Mouse (Mus musculus) gastrocnemius, adult 8-10 months (tissue): ENCODE data around the gene Tcf20. TPM values are rescaled to one million over a fixed set of nuclear protein-coding genes. Genes with fewer than 3 reads are reported as not detected.

ENCODE experiments used
- DNase-seq, 2 experiments: peaks; one replicate each; pipeline ENCODE4 v3.0.0; 2022; ENCODE audit warnings: low spot score in 2 of 2
- total RNA-seq, 4 experiments: library from RNA; stranded (reverse); gene quantifications; 2 replicates each; pipeline ENCODE4 v1.2.4; 2022

Tcf20 gene
- total RNA-seq, 4 experiments from 2014 or later = 28.0 to 36.3 (median 32.1) TPM

DNA sequence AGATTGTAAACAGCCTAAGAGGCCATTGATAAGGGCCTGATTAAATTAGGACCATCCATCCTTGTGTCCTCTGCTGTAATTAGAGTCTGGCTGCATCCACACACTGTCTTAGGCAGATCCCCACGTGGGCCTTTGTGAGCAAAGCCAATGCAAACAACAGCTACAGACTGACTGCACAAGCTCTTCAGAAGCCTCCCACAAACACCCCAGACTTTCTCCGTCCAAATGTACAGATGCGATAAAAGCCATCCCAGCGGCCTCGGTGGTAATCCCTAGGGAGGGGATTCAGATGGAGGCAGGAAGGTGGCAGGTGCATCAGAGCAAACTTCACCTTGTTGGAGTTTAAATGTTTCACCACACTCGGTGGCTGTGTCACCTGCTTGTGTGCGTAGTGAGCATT is 7.6 kb upstream of the Tcf20 start:
- DNase-seq = no peak

DNA sequence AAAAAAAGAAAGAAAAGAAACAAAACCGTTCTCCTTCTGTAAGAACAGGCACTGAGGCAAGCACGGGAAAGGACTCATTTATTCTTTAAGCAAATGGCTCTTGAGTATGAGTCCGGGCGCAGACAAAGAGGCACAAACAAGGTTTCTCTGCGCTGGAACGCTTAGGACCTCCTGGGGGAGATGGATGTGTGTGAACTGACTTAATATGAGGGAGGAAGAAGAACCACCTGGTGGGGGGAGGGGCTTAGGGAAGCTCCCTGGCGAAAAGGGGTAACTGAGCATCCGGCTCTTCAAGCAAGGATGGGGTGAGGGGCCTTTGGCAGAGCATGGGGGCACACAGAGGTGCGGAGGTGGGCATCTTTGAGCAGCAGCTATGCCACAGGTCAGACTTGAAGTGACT is 5.2 kb upstream of the Tcf20 start:
- no peak for DNase-seq

DNA sequence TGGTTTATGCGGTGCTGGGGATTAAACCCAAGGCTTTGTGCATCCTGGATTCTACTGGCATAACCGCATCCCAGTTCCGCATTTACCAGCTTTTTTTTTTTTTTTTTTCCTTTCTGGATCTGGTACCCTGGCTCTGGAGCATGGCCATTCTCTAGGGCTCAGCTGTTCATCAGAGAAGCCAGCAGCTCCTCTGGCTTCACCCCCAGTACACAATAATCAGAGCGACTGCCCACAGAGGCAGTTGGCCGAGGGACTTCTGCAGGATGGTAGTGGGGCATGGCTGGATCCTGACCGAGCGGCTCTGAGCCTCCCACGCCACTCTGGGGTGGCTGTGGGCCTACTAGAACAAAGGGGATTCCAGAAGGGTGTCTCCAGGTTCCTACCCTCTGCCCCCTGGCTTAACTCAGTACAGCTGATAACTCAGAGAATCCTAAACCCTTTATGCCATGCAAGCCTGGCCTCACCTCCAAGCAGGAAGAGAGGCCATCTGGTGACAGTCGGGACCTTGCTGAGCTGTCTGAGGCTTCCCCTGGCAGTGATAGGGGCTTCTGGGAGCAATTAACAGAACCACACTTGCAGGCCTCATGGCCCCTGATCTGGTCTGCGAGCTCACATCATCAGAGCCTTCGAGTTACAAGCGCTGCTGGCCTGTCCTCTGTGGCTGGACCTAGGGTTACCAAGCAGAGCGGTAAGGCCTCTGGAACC is 4.6 kb upstream of the Tcf20 start:
- DNase-seq = no peak

DNA sequence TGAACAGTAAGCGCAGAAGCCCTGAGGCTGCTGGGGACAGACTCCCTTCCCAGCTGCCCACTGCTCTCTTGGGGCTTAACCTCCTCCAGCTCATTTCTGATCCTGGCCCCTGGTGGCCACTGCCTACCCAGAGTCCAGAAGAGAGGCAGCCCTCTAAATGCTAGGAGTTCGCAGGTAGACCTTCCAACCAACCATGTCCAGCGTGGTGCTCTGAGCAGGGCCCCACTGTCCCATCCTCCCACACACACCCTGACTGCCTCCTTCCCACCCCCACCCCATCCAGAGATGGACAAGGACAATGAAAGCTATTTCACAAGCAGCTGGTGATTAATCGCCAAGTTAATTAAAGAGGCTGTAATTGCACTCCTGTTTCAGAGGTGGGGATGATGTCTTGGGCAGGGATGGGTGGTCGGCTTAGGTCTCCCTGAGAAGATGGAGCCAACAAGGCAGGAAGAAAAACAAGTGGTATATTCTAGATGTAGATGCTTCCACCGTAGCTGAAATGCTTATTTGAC is 1.6 kb upstream of the Tcf20 start:
- DNase-seq = no peak

DNA sequence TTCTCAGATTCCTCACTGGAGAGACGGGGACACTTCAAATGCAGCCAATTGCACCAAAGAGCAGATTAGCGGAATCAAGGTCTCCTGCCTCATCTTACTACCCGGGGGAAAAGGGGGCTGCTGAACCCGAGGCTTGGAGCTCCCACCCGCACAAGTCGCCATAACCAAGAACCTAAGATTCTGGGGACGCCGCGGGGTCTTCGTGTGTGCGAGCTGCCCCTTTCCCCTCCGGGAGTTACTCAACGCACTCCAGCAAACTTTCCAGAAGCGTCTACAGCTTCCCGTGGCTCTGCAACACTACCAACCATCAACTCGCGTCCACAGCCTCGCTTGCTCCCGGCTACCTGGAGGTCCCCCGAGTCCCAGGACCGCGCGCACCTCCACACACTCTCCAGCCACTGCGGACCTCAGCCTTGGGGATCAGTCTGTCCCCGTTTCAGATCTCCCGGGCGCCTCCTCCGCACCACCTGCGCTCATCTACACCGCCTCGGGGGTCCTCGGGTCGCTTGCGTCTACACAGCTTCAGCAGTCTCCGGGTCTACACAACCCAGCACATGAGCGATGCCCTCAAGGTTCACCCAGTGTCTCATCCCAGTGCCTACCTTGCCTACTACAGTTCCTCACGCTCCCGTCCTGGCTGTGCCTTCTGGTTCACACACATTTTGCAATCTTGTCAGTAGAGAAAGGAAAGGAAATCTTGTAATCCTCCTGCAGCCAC is 499 bp downstream of the Tcf20 start:
- no peak for DNase-seq

DNA sequence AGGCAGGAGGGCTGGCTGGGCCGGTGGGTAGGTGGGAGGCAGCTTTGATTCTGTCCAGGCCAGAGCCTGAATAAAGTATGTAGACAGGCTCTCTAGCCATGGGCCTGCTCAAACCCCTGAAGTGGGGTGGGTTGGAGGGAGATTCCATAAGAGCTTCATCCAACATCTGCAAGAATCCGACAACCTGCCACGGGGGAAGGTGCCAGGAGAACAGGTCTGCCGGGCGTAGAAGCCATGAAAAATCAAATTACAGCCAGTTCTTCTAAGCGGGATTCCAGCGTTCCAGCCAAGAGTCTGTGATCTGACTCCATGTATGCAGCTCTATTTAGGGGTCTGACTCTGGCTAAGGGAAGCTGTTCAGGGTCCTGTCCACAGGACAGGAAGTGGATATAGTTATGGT is 3.1 kb downstream of the Tcf20 start:
- DNase-seq = no peak

DNA sequence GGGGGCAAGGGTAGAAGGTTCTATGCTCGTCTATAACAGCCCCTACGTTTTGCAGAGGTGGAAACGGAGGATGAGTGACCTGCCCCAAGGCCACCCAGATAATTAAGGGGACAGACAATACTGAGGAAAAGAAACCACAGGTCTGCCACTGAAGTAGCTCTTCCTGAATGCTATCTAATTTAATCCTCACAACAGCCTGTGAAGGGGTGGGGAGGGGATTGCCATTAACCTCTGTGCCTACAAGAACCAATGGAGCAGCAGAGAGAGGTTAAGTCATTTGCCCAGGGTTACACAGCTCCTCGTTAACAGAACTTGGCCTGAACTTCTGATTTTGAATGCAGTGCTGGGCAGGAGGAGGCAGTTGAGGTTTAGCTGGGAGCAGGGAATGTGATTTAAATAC is 3.6 kb downstream of the Tcf20 start:
- no peak for DNase-seq

DNA sequence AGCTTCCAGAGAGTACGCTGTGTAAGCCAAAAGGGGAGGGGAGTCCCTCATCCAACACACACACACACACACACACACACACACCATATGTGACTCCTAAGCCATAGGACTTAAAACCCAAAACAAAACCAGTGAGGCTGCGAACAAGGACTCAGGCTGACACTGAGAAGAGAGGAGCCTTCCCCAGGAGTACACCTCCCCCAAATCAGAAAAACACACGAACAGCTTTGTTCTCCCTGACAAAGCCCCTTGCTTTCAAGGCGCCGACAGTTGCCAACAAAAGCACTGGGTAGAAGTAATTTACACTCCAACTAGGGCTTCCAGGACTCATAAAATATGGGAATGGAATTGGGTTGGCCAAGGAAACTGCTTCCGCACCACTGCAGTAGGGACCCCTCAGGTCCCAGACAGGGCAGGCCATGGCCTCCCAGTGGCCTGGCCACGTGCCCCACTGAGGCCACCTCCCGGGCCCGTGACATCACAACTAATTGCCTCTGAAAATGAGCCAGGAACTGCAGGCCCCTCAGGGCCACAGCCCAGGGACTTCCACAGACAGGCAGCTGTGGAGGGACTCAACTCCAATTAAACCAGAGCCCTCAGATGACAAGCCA is 4.2 kb downstream of the Tcf20 start:
- DNase-seq = peak in 1 of 2 experiments; percentile 31

DNA sequence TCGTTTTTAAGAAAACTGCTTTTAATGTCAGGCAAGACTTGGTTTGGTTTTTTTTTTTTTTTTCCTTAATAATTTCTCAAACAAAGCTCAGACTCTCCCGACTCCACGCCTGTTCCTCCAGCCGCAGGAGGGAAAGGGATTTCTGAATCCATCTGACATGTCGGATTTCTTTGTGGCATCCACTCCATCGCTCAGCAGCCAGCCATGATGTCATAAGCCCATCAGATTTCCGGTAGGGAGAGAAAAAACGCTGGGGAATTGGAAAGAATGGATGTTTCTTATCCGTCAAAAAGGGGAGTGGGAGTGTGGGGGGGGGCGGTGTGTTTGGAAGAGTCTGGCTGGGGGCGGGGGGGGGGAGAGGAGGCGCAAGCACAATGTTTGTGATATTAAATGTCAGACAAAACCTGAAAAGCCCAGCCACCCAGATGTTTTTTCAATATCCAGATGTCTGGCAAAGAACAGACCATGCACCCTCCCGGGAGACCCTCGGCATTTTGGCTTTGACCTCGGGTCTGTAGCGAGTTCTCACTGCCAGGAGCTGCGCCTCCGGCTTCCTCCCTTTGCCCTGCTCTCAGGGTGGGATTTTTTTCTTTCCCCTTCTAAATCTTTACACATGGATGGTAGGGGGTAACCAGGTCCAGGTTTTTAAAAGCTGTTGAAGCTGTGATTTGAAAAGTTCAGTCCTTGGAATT is 4.8 kb downstream of the Tcf20 start:
- peak; percentile 60 to 65 for DNase-seq

DNA sequence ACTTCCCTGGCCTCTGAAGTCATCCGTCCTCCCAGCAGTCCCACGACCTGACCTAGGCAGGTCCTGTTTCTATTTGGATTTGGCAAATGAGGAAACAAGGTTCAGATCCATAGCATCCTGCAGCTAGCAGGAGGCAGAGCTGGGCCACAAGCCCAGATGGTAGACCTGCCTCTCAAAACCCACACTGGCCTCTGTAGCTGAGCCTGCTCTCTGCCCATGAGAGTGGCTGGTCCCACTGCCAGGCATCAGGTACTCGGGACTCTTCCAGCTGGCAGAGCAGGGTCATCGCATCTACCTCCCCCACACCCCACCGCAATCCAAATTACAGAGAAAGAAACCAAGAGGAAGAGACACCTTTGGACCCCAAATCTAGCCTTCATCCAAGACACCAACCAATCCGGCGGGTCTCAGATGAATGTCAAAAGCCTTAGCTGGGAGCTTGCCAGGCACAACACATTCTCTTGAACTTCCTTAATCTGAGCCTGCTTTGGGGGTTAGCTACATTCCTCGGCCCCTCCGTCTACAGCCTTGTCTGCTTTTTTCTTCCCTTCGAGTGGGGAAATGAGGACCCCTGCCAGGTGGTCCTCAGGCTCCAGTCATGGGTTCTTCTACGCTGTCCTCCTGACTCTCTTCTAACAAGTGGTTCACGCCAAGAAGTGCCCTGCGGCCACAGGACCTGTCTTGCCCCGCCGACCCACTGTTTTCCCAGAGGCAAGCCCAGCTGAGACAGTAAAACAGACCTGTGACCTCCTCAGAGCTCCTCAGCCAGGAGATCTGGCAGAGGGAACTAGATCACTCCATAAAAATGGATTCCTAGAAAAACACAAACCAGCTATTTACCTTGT is 5.8 kb downstream of the Tcf20 start:
- DNase-seq = no peak

DNA sequence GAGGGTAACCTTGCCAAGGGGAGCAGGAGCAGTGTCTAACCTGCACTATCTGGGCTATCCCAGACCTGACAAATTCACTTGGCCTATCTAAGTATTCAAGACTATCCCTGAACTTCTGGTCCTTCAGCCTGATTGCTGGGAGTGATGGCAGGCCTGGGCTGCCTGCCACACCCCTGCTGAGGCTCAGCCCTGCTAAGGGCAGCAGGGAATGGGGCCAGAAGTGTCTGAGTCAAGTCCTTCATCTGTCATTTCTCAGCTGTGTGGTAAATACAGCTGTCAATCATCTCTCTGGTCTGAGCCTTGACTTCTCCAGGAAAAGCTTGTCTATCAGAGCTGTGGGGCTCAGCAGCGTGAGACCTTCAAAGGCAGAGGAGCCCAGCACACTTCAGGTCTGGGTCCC is 8.1 kb downstream of the Tcf20 start:
- DNase-seq = no peak

DNA sequence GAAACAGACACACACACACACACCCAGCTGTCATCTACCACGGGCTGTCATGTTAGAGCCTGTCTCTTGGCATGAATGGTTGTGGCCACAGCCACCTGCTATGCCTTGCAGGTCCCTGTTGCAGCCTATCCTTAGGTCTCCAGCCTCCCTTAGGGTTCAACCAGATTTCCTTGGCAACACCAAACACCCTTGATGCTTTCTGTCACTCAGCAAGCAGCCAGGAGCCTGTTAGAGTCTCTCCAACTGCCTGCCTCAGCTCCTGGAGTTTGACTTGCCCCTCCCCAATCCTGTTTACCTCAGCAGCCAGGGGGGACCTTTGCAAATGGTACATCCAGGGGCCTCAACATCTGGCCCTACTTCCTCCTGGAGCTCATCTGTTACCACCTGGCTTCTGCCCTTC is 13.2 kb downstream of the Tcf20 start:
- no peak for DNase-seq

DNA sequence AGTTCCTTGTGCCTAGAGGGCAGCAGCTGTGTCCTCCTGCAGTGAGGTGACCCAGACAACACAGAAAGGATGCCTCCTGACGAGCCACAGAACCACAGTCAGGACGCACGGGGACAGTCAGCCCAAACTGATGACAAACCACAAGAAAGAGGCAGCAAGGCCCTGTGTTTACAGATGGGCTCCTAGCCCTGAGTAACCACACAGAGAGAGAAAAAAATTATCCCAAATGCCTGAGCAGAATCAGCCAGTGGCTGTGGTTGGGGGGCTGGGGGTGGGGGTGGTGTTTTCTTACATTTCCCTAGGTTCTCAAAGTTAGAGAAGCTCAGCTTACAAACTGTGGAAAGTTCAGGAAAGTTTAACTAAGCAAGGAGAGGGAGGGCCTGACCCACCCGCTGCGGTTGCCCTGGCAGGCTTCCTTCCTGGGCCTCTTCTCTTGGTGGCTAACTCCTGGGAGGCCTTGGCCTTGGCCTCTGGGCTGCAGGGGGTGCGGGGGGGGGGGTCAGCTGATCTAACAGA is 18.4 kb downstream of the Tcf20 start:
- DNase-seq = no peak

DNA sequence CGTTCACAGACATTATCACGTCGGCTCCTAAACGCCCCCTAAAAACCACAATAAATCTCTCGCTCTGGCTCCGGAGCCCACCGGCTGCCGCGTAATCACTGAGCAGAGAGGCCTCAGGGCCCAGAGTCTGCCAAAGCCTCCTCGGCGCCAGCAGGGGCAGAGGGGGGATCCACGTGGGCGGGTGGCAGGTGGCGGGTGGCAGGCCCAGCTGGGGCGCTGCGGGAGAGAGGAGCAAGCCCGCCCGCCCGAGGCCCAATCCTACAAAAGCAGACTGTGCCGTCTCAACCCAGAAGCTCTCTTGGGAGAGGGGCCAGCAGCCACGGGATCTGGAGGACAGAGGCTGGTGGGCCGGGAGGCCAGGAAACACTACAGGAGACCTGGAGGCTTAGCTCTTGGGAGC is 19.2 kb downstream of the Tcf20 start:
- no peak for DNase-seq

DNA sequence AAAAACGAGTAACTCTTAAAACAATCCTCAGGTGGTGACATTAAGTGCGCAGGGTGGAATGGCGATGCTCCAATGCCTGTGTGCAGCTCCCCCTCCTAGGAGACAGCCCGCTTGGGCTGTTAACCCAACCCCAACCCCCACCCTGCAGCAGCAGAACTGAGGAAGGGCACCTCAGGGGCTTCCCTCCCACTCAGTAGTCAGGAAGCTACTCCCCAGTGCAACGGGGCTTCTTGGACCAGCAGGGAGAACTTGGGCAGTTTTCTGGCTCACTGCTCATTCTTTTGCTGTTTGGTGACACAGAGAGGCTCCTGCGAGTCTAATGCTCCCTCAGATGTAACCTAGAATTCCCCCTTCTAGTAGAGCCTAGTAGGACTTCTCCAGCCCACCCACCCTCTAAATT is 19.7 kb downstream of the Tcf20 start:
- DNase-seq = no peak

DNA sequence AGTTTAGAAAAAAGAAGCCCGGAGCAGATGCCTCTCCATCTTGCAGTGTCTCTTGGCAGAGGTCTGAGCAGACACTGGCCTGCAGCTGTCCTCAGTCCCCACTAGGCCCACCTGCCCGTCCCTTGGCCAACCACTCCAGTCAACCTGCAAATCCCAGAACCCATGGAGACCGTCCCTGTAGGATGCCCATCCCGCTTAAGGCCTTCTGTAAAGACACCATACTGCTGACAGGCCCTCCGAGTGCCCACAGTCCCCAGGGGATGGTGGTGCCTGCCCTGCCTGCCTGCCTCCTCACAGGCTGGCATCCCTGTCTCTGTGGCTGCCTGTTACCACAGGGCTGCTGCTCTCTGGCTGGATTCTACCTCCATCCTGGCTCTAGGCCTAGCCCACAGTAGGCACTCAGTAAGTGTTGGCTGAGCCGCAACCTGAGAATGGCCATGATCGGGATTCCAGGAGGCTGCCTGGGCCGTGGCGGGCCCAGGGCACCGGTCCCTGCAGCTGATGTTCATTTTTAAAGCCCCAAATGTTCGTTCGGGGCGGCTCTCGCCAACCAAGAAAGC is 23.3 kb downstream of the Tcf20 start:
- DNase-seq = no peak

DNA sequence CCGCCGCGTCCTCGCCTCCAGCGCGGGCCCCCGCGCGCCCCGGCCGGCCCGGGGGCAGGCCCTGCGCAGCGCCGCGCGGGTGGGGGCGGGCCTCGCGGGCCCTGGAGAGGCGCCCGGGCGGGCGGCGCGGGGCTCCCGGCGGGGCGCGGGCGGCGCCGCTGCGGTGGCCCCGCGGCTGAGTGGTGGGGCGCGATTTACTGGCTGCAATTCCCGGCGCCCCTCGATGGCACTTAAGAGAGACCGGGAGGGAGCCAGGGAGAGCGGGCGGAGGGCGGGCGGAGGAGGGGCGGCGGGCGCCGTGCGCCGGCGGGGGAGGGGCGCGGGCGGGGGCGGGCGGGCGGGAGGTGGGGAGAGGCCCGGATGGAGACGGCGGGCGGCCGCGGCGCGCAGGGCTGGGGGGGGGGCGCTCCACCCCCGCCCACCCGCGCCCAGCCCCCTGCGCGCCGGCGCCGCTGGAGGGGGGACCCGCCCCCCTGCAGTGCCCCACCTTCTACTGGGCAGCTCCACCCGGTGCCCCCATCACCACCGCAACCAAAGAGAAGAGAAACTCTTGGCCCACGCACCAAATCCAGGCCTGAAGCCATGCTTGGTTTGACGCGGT is 24.0 kb downstream of the Tcf20 start:
- DNase-seq = no peak

DNA sequence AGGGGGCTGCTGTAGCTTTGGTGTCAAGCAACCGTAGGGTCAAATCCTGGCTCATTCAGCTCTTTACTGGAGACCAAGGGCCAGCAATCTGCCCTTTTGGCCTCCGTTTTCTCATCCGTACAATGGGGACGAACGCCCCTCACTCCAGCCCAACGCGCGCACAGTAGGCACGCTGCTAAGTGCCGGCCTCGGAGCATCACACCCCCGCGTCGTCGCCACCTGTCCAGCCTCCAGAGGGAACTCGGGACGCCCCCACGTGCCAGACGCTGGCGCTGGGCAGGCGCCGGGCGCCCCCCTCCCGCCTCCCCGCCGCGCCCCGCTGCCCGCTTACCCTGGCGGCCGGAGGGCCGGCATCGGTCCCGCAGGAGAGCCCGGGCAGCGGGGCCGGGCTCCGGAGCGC is 24.6 kb downstream of the Tcf20 start:
- no peak for DNase-seq

DNA sequence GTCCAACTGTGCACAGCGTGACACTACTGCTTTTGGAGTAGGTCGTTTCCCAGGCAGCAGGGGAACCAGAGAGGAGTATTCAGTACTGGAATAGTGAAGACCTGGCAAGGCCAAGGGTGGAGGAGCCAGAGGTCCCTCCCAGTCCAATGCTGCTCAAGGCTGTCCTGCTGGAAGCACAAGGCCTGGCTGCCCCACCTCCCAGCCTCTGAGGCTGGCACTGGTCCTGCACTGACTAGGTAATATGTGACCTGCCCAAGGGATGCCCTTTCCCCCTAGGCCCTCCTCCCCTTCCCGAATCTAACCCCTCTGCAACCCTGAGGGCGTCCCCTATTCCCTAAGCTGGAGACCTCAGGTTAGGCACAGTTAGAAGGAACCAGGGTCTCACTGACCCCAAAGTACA is 25.1 kb downstream of the Tcf20 start:
- DNase-seq = no peak
